Mouse (Mus musculus) limb, embryonic 10.5 days (tissue): ENCODE results near the gene Fam166b. TPM values are rescaled to one million over a fixed set of nuclear protein-coding genes. Genes with fewer than 3 reads are reported as not detected.

Source experiments
- DNase-seq: peaks from one replicate; pipeline ENCODE4 v3.0.0-alpha.2; 2017; ENCODE audit warnings: low spot score
- H3K27ac ChIP-seq: fragments of 300-500 bp; sonication (generic); 2 replicates; pipeline ENCODE4 v1.5.1; 2016; ENCODE audit warnings: mild to moderate bottlenecking
- H3K27me3 ChIP-seq: fragments of 300-500 bp; sonication (generic); 2 replicates; pipeline ENCODE4 v1.6.1; 2016; ENCODE audit warnings: low read depth, mild to moderate bottlenecking; ENCODE audit not compliant: poor library complexity, severe bottlenecking
- H3K36me3 ChIP-seq: fragments of 300-500 bp; sonication (generic); 2 replicates; pipeline ENCODE4 v1.6.1; 2016; ENCODE audit warnings: mild to moderate bottlenecking, moderate library complexity
- H3K4me1 ChIP-seq: fragments of 300-500 bp; sonication (generic); 2 replicates; pipeline ENCODE4 v1.6.1; 2016
- H3K4me3 ChIP-seq: fragments of 300-500 bp; sonication (generic); 2 replicates; pipeline ENCODE4 v1.5.1; 2016; ENCODE audit warnings: mild to moderate bottlenecking, moderate library complexity
- H3K9me3 ChIP-seq: fragments of 300-500 bp; sonication (generic); replicated peaks from 2 replicates; pipeline ENCODE4 v1.6.1; 2016; ENCODE audit warnings: mild to moderate bottlenecking
- WGBS: fragments of 180-500 bp; shearing (Covaris S2); methylation state at CpG from one replicate; pipeline ENCODE4 v1.1.7; 2016; 5-methylcytosine and 5-hydroxymethylcytosine counted together
- polyA plus RNA-seq: library from polyadenylated mRNA; unstranded; fragments of >200 nt; fragmentation: Nextera tagmentation; extraction: Ambion mirVana; gene quantifications from 2 replicates; pipeline ENCODE4 v1.2.1, GENCODE M21; 2016

Gene Fam166b
- polyA plus RNA-seq, 1 experiment from 2014 or later: 0.18 TPM

GRCm38 (mm10) chr4:43452315-43452714, 23.4 kb upstream of the Fam166b start:
- no peak for DNase-seq
- Histone ChIP-seq H3K4me1 (peaks cover 23% of the 10 kb centered on the region), H3K9me3 (no peaks in the 10 kb centered on the region), H3K36me3 (peaks cover 13% of the 10 kb centered on the region), H3K27ac (no peak overlapping the region), H3K4me3 (no peak overlapping the region), H3K27me3 (peaks cover 52% of the 10 kb centered on the region)
- WGBS: 52% methylated on average over 11 of the region's 11 CpGs

GRCm38 (mm10) chr4:43448554-43448953, 19.6 kb upstream of the Fam166b start:
- Histone ChIP-seq H3K36me3 (peaks cover 39% of the 10 kb centered on the region), H3K27ac (no peak overlapping the region)
- WGBS: 85% methylated on average over 3 of the region's 3 CpGs

GRCm38 (mm10) chr4:43447251-43447650, 18.3 kb upstream of the Fam166b start:
- no peak for DNase-seq
- Histone ChIP-seq H3K27me3 (peaks cover 12% of the 10 kb centered on the region), H3K4me3 (no peak overlapping the region), H3K9me3 (no peaks in the 10 kb centered on the region), H3K36me3 (peaks cover 39% of the 10 kb centered on the region), H3K27ac (no peak overlapping the region), H3K4me1 (peaks cover 10% of the 10 kb centered on the region)
- WGBS: 94% methylated on average over 13 of the region's 13 CpGs

More at GRCm38 (mm10) chr4:43448554-43448953, 19.6 kb upstream of the Fam166b start:
- no peak for DNase-seq
- H3K4me1 ChIP-seq: peaks cover 16% of the 10 kb centered on the region
- no peak overlapping the region for H3K4me3 ChIP-seq
- H3K27me3 ChIP-seq: peaks cover 25% of the 10 kb centered on the region
- no peaks in the 10 kb centered on the region for H3K9me3 ChIP-seq

- H3K27ac ChIP-seq: peak overlapping the region; percentile 94
- peak overlapping the region; percentile 90 for H3K4me3 ChIP-seq
- H3K4me1 ChIP-seq: peaks cover 10% of the 10 kb centered on the region
- 1% methylated on average over 28 of the region's 28 CpGs for WGBS
- H3K9me3 ChIP-seq: no peaks in the 10 kb centered on the region
- no peaks in the 10 kb centered on the region for H3K27me3 ChIP-seq
- peaks cover 37% of the 10 kb centered on the region for H3K36me3 ChIP-seq
- peak; percentile 59 for DNase-seq
Observed at GRCm38 (mm10) chr4:43443511-43443910, 14.6 kb upstream of the Fam166b start.

GRCm38 (mm10) chr4:43442456-43443361, 13.8 kb upstream of the Fam166b start:
- Histone ChIP-seq H3K9me3 (no peaks in the 10 kb centered on the region), H3K4me1 (peaks cover 10% of the 10 kb centered on the region), H3K36me3 (peaks cover 30% of the 10 kb centered on the region), H3K27me3 (no peaks in the 10 kb centered on the region), H3K27ac (peak overlapping the region; percentile 94), H3K4me3 (peak overlapping the region; percentile 90)
- WGBS: under 1% methylated on average over 88 of the region's 88 CpGs
- peak; percentile 83 for DNase-seq

- no peaks in the 10 kb centered on the region for H3K27me3 ChIP-seq
- peaks cover 23% of the 10 kb centered on the region for H3K36me3 ChIP-seq
- no peaks in the 10 kb centered on the region for H3K9me3 ChIP-seq
- under 1% methylated on average over 33 of the region's 33 CpGs for WGBS
- H3K4me1 ChIP-seq: peaks cover 10% of the 10 kb centered on the region
- peak overlapping the region; percentile 90 for H3K4me3 ChIP-seq
- peak overlapping the region; percentile 94 for H3K27ac ChIP-seq
- peak; percentile 99 for DNase-seq
Observed at GRCm38 (mm10) chr4:43442044-43442443, 13.1 kb upstream of the Fam166b start.

GRCm38 (mm10) chr4:43441639-43442038, 12.7 kb upstream of the Fam166b start, which contains the start of gene Tesk1:
Gene Tesk1, plus strand, starts transcription at chr4:43441939.
- no peaks in the 10 kb centered on the region for H3K9me3 ChIP-seq
- DNase-seq: no peak
- peak within 1 kb of the TSS; percentile 90 for H3K4me3 ChIP-seq
- peak within 1 kb of the TSS; percentile 94 for H3K27ac ChIP-seq
- peaks cover 10% of the 10 kb centered on the region for H3K4me1 ChIP-seq
- peaks cover 19% of the 10 kb centered on the region for H3K36me3 ChIP-seq
- 31% methylated on average over 4 of the region's 4 CpGs for WGBS
- H3K27me3 ChIP-seq: no peaks in the 10 kb centered on the region

GRCm38 (mm10) chr4:43432832-43433231, 3.9 kb upstream of the Fam166b start:
- Histone ChIP-seq H3K9me3 (no peaks in the 10 kb centered on the region), H3K27me3 (peaks cover 34% of the 10 kb centered on the region), H3K4me1 (peaks cover 7% of the 10 kb centered on the region), H3K36me3 (no peaks in the 10 kb centered on the region), H3K27ac (no peak overlapping the region), H3K4me3 (no peak overlapping the region)
- no peak for DNase-seq
- WGBS: 94% methylated on average over 1 of the region's 1 CpGs

GRCm38 (mm10) chr4:43431690-43432089, 2.8 kb upstream of the Fam166b start:
- Histone ChIP-seq H3K36me3 (no peaks in the 10 kb centered on the region), H3K4me3 (no peak overlapping the region), H3K4me1 (peaks cover 14% of the 10 kb centered on the region), H3K27me3 (peaks cover 45% of the 10 kb centered on the region), H3K9me3 (no peaks in the 10 kb centered on the region), H3K27ac (peak overlapping the region; percentile 61; the same call in 1 of the 2 replicates)
- WGBS: 11% methylated on average over 4 of the region's 4 CpGs
- peak; percentile 88 for DNase-seq

GRCm38 (mm10) chr4:43428180-43428861, 613 bp downstream of the Fam166b start:
- H3K9me3 ChIP-seq: no peaks in the 10 kb centered on the region
- no peak for DNase-seq
- no peak overlapping the region for H3K27ac ChIP-seq
- H3K36me3 ChIP-seq: peaks cover 21% of the 10 kb centered on the region
- H3K4me3 ChIP-seq: no peak overlapping the region; the same call in 1 of the 2 replicates
- peaks cover 79% of the 10 kb centered on the region for H3K27me3 ChIP-seq
- H3K4me1 ChIP-seq: peaks cover 32% of the 10 kb centered on the region
- WGBS: 27% methylated on average over 16 of the region's 16 CpGs

- H3K27me3 ChIP-seq: peaks cover 86% of the 10 kb centered on the region
- no peak for DNase-seq
Observed at GRCm38 (mm10) chr4:43427501-43428179, 1.3 kb downstream of the Fam166b start.

GRCm38 (mm10) chr4:43426487-43426886, 2.4 kb downstream of the Fam166b start:
- H3K27me3 ChIP-seq: peaks cover 97% of the 10 kb centered on the region
- H3K36me3 ChIP-seq: peaks cover 37% of the 10 kb centered on the region
- no peaks in the 10 kb centered on the region for H3K9me3 ChIP-seq
- 32% methylated on average over 10 of the region's 10 CpGs for WGBS
- DNase-seq: no peak
- H3K4me1 ChIP-seq: peaks cover 32% of the 10 kb centered on the region
- H3K4me3 ChIP-seq: no peak overlapping the region
- no peak overlapping the region for H3K27ac ChIP-seq

More at GRCm38 (mm10) chr4:43427501-43428179, 1.3 kb downstream of the Fam166b start:
- H3K4me1 ChIP-seq: peaks cover 32% of the 10 kb centered on the region
- H3K36me3 ChIP-seq: peaks cover 26% of the 10 kb centered on the region
- 21% methylated on average over 23 of the region's 23 CpGs for WGBS
- no peaks in the 10 kb centered on the region for H3K9me3 ChIP-seq
- H3K27ac ChIP-seq: no peak overlapping the region
- peak overlapping the region; percentile 33 for H3K4me3 ChIP-seq
